Mouse (Mus musculus): ENCODE measurements around the gene Tmod4. TPM values are rescaled to one million over a fixed set of nuclear protein-coding genes. Genes with fewer than 3 reads are reported as not detected.
A peak's percentile ranks its signal among the peaks of the same experiment; 100 is the strongest.
"Not testable (repeated sequence)": the region's sequence is repeated elsewhere in the genome, so short reads cannot be mapped to it uniquely, and the experiment has no call there.

Gene Tmod4
- total and polyA plus RNA-seq, 2 experiments from 2014 or later, result 0.41 TPM; not detected in 1

- H3K4me1 ChIP-seq (ENCODE audit: insufficient read depth, low read length), result 0 out of 2 replicates have a peak, but pooled peaks cover 1% of the 10 kb centered on the region
- DNase-seq (ENCODE audit: low spot score) (no peak), ATAC-seq (ENCODE audit: low FRiP score) (no peak)
- no peak overlapping the region for H3K27ac ChIP-seq (ENCODE audit: low read depth, low read length)
- no peaks in the 10 kb centered on the region for H3K27me3 ChIP-seq (ENCODE audit: insufficient read depth, low read length)
- H3K36me3 ChIP-seq (ENCODE audit: insufficient read depth, low read length), result peaks cover 51% of the 10 kb centered on the region
- no peak overlapping the region for H3K4me2 ChIP-seq (ENCODE audit: low read depth, low read length, poor library complexity, severe bottlenecking)
- no peak overlapping the region for H3K4me3 ChIP-seq (ENCODE audit: low read depth, low read length)
- H3K9me3 ChIP-seq (ENCODE audit: low read length), result no peaks in the 10 kb centered on the region
- TF ChIP-seq CTCF (IDR thresholded peaks at IDR 0.05), result no peak
- no peak overlapping the region for H3K9ac ChIP-seq (replicated peaks; ENCODE audit: low read length, poor library complexity, severe bottlenecking)
- WGBS, result 94% methylated on average over 2 of the region's 2 CpGs
These were observed 6.5 kb upstream of the Tmod4 start for GRCm38 (mm10) chr3:95117751-95118150.

- 92% methylated on average over 6 of the region's 6 CpGs for WGBS
These were observed 2.7 kb upstream of the Tmod4 start for GRCm38 (mm10) chr3:95121580-95121979.

GRCm38 (mm10) chr3:95124972-95125371, 696 bp downstream of the Tmod4 start:
- Histone ChIP-seq H3K4me1 (ENCODE audit: insufficient read depth, low read length) (no peaks in the 10 kb centered on the region), H3K4me2 (ENCODE audit: low read depth, low read length, poor library complexity, severe bottlenecking) (no peak overlapping the region), H3K36me3 (ENCODE audit: insufficient read depth, low read length) (peaks cover 30% of the 10 kb centered on the region), H3K27me3 (ENCODE audit: insufficient read depth, low read length) (no peaks in the 10 kb centered on the region), H3K9me3 (ENCODE audit: low read length) (no peaks in the 10 kb centered on the region), H3K4me3 (ENCODE audit: low read depth, low read length) (no peak overlapping the region), H3K9ac (replicated peaks; ENCODE audit: low read length, poor library complexity, severe bottlenecking) (no peak overlapping the region), H3K27ac (ENCODE audit: low read depth, low read length) (no peak overlapping the region)
- DNase-seq (ENCODE audit: low spot score), result peak; percentile 65
- 36% methylated on average over 5 of the region's 5 CpGs for WGBS
- no peak for TF ChIP-seq CTCF (IDR thresholded peaks at IDR 0.05)
- ATAC-seq (ENCODE audit: low FRiP score), result no peak

More at GRCm38 (mm10) chr3:95121580-95121979, 2.7 kb upstream of the Tmod4 start:
- no peak overlapping the region for H3K4me2 ChIP-seq (ENCODE audit: low read depth, low read length, poor library complexity, severe bottlenecking)
- no peaks in the 10 kb centered on the region for H3K9me3 ChIP-seq (ENCODE audit: low read length)
- ATAC-seq (ENCODE audit: low FRiP score) (no peak), DNase-seq (ENCODE audit: low spot score) (no peak)
- H3K27ac ChIP-seq (ENCODE audit: low read depth, low read length), result no peak overlapping the region
- no peaks in the 10 kb centered on the region for H3K4me1 ChIP-seq (ENCODE audit: insufficient read depth, low read length)
- peaks cover 37% of the 10 kb centered on the region for H3K36me3 ChIP-seq (ENCODE audit: insufficient read depth, low read length)
- H3K9ac ChIP-seq (replicated peaks; ENCODE audit: low read length, poor library complexity, severe bottlenecking), result no peak overlapping the region
- TF ChIP-seq CTCF (IDR thresholded peaks at IDR 0.05), result no peak
- H3K4me3 ChIP-seq (ENCODE audit: low read depth, low read length), result no peak overlapping the region
- no peaks in the 10 kb centered on the region for H3K27me3 ChIP-seq (ENCODE audit: insufficient read depth, low read length)

GRCm38 (mm10) chr3:95129226-95129651, 5.0 kb downstream of the Tmod4 start:
- H3K4me3 ChIP-seq (ENCODE audit: low read depth, low read length), result no peak overlapping the region
- H3K4me2 ChIP-seq (ENCODE audit: low read depth, low read length, poor library complexity, severe bottlenecking), result no peak overlapping the region
- H3K27me3 ChIP-seq (ENCODE audit: insufficient read depth, low read length), result no peaks in the 10 kb centered on the region
- H3K9me3 ChIP-seq (ENCODE audit: low read length), result no peaks in the 10 kb centered on the region
- no peak overlapping the region for H3K9ac ChIP-seq (replicated peaks; ENCODE audit: low read length, poor library complexity, severe bottlenecking)
- ATAC-seq (ENCODE audit: low FRiP score), result no peak
- H3K27ac ChIP-seq (ENCODE audit: low read depth, low read length), result no peak overlapping the region
- peaks cover 13% of the 10 kb centered on the region for H3K36me3 ChIP-seq (ENCODE audit: insufficient read depth, low read length)
- no peak for DNase-seq (ENCODE audit: low spot score)
- peaks cover 6% of the 10 kb centered on the region; the same call in 1 of the 2 replicates for H3K4me1 ChIP-seq (ENCODE audit: insufficient read depth, low read length)
- no peak for TF ChIP-seq CTCF (IDR thresholded peaks at IDR 0.05)
- 41% methylated on average over 6 of the region's 6 CpGs for WGBS

GRCm38 (mm10) chr3:95130081-95130480, 5.8 kb downstream of the Tmod4 start:
- 93% methylated on average over 5 of the region's 5 CpGs for WGBS
- DNase-seq (ENCODE audit: low spot score) (no peak), ATAC-seq (ENCODE audit: low FRiP score) (no peak)
- no peaks in the 10 kb centered on the region for H3K27me3 ChIP-seq (ENCODE audit: insufficient read depth, low read length)
- no peaks in the 10 kb centered on the region for H3K9me3 ChIP-seq (ENCODE audit: low read length)
- no peak overlapping the region for H3K27ac ChIP-seq (ENCODE audit: low read depth, low read length)
- H3K36me3 ChIP-seq (ENCODE audit: insufficient read depth, low read length), result peaks cover 13% of the 10 kb centered on the region
- no peak overlapping the region for H3K9ac ChIP-seq (replicated peaks; ENCODE audit: low read length, poor library complexity, severe bottlenecking)
- H3K4me1 ChIP-seq (ENCODE audit: insufficient read depth, low read length), result peaks cover 6% of the 10 kb centered on the region; the same call in 1 of the 2 replicates
- H3K4me3 ChIP-seq (ENCODE audit: low read depth, low read length), result no peak overlapping the region
- no peak for TF ChIP-seq CTCF (IDR thresholded peaks at IDR 0.05)
- no peak overlapping the region for H3K4me2 ChIP-seq (ENCODE audit: low read depth, low read length, poor library complexity, severe bottlenecking)

GRCm38 (mm10) chr3:95132389-95132788, 8.1 kb downstream of the Tmod4 start:
- not testable (repeated sequence) for H3K9me3 ChIP-seq (ENCODE audit: low read length); H3K4me1 ChIP-seq (ENCODE audit: insufficient read depth, low read length); H3K4me3 ChIP-seq (ENCODE audit: low read depth, low read length); H3K9ac ChIP-seq (replicated peaks; ENCODE audit: low read length, poor library complexity, severe bottlenecking); H3K27me3 ChIP-seq (ENCODE audit: insufficient read depth, low read length); H3K4me2 ChIP-seq (ENCODE audit: low read depth, low read length, poor library complexity, severe bottlenecking); H3K27ac ChIP-seq (ENCODE audit: low read depth, low read length); DNase-seq (ENCODE audit: low spot score); ATAC-seq (ENCODE audit: low FRiP score)
- H3K36me3 ChIP-seq (ENCODE audit: insufficient read depth, low read length), result peaks cover 13% of the 10 kb centered on the region
- peak; percentile 40 for TF ChIP-seq CTCF (IDR thresholded peaks at IDR 0.05)
- WGBS, result 88% methylated on average over 2 of the region's 2 CpGs

Measured in midbrain, postnatal 0 days (tissue).